Mouse (Mus musculus): ENCODE data around the gene Prkag2. TPM values are rescaled to one million over a fixed set of nuclear protein-coding genes. Genes with fewer than 3 reads are reported as not detected.

Gene Prkag2
- polyA plus RNA-seq, 1 experiment from 2014 or later = 93.3 TPM

DNA sequence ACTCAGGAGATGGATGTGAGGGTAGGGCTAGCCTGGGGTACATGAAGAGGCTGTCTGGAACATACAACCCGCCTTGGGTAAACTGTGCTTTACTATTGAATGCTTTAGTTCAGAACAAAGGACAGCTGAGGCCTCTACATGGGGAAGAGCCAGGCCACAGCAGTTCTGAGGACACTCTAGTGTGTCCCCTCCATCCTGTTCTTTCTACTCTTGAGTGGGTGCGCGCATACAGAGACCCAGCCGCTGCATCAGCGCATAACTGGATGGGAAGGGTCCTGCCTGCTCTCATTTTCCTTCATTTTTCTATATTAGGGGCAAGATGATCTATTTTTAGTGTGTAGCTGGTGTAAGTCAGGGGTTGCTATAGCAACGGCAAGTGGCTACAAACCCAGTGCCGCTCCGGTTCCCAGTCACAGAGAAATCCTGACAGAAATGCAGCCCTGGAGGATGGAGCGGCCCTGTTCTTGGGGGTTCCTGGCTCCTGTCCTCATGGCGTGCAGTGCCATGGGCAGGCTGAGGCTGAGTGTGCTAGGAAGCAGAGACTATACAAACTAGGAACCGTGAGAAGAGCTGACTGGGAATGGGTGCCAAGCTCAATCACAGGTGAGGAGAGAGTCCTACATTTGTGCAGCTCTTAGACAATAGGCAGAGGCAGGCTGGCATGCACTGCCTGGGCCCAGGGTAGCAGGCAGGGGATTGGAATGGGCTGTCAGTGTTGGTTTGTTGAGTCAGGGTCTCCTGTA lies 114.8 kb downstream of the Prkag2 start:
- Histone ChIP-seq H3K4me2 (replicated peaks) (peak overlapping the region; percentile 41), H3K4me1 (peaks cover 24% of the 10 kb centered on the region), H3K27me3 (no peaks in the 10 kb centered on the region), H3K36me3 (no peaks in the 10 kb centered on the region), H3K9ac (replicated peaks) (peak overlapping the region; percentile 47), H3K4me3 (peak overlapping the region; percentile 31), H3K9me3 (no peaks in the 10 kb centered on the region), H3K27ac (replicated peaks) (peak overlapping the region; percentile 91)
- ATAC-seq (replicated peaks) = peak; percentile 85
- 47% methylated on average over 11 of the region's 11 CpGs for WGBS

DNA sequence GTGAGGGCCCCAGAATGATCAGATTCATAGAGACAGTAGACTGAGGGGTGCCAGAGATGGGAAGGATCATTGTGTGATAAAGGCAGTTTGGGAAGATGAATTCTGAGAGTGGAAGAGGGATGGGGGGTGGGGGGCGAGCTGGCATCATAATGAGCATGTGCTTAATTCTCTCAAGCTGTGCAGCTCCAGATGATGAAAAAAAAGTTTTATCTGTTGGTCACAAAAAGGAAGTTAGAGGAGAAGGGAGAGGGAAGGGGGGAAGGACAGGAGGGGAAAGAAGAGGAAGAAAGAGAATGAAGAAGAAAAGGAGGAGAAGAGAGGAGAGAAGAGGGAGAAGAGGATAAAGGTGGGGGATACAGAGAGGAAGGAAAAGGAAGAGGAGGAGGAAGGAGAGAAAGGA lies 116.3 kb downstream of the Prkag2 start:
- H3K27me3 ChIP-seq = no peaks in the 10 kb centered on the region
- H3K36me3 ChIP-seq = no peaks in the 10 kb centered on the region
- peaks cover 24% of the 10 kb centered on the region for H3K4me1 ChIP-seq
- H3K4me2 ChIP-seq (replicated peaks) = no peak overlapping the region
- H3K9ac ChIP-seq (replicated peaks) = no peak overlapping the region
- H3K4me3 ChIP-seq = no peak overlapping the region
- 52% methylated on average over 1 of the region's 1 CpGs for WGBS
- ATAC-seq (replicated peaks) = no peak
- peak overlapping the region; percentile 91; the same call in 1 of the 2 replicates for H3K27ac ChIP-seq (replicated peaks)
- H3K9me3 ChIP-seq = no peaks in the 10 kb centered on the region

DNA sequence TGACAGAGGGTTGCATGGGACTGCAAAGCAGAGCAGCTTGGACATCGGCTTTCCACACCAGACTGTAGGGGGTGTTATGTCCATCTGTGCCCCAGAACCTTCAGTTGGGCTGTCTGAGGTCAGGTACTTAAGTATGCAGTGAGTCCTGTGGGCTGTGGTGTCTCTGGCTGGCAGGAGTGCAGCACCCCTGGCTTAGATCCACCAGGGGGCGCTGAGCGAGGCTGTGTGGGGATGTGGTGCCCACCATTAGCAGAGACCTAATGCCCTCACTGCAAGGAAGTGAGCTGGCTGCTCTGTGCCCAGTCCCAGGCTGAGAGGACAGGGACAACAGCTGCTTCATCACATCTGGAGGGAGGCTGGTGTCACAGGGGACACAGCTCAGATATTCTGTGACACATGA lies 116.9 kb downstream of the Prkag2 start:
- Histone ChIP-seq H3K27ac (replicated peaks) (0 out of 2 replicates have a peak overlapping the region, but pooled peaks have one; percentile 2), H3K4me3 (no peak overlapping the region), H3K9ac (replicated peaks) (no peak overlapping the region), H3K9me3 (no peaks in the 10 kb centered on the region), H3K27me3 (no peaks in the 10 kb centered on the region), H3K36me3 (no peaks in the 10 kb centered on the region), H3K4me2 (replicated peaks) (no peak overlapping the region), H3K4me1 (peaks cover 24% of the 10 kb centered on the region)
- 0 out of 2 replicates have a peak, but pooled peaks have one; percentile 8 for ATAC-seq (replicated peaks)
- WGBS = 17% methylated on average over 3 of the region's 3 CpGs

DNA sequence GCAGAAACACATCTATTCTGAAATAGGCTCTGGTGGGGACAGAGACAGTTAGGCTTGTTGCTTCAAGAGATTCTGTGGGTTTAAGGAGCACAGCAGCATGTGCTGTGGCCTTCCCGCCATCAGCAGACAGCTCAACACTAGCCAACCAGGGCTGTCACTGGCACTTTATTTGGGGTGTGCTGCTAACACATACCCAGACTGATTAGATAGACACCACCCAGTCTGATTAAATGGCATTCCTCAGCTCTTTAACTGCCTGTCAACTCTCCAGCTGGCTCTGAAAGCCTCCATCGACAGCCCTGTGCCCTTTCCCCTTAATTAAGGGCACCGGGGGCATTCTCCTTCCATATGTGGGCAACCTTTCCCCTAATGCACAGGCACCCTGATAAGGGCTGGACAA lies 118.2 kb downstream of the Prkag2 start:
- WGBS = 70% methylated on average over 3 of the region's 3 CpGs

DNA sequence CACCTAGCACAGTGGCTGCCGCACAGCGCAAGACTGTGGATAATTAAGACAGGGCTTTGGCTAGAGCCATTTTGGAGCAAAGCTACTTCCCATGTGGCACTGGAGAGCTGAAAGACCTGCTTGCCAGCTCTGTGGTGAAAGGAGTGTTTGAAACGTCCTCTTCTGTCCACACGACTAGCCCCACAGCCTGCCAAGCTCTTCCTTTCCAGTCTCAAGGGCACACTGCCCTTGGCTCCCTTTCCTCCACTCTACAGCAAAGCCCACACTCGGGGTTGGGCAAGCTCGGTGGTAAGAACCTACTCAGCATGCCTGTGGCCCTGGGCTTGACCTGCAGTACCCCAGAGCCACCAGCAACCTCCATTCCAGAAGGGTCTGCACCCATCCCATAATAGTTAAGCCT lies 118.7 kb downstream of the Prkag2 start:
- peaks cover 21% of the 10 kb centered on the region for H3K4me1 ChIP-seq
- H3K27ac ChIP-seq (replicated peaks) = no peak overlapping the region
- no peak for ATAC-seq (replicated peaks)
- no peak overlapping the region for H3K9ac ChIP-seq (replicated peaks)
- no peaks in the 10 kb centered on the region for H3K27me3 ChIP-seq
- no peak overlapping the region for H3K4me2 ChIP-seq (replicated peaks)
- no peaks in the 10 kb centered on the region for H3K9me3 ChIP-seq
- 72% methylated on average over 6 of the region's 6 CpGs for WGBS
- no peak overlapping the region for H3K4me3 ChIP-seq
- H3K36me3 ChIP-seq = no peaks in the 10 kb centered on the region

More for the DNA sequence above, 118.2 kb downstream of the Prkag2 start:
- Histone ChIP-seq H3K4me1 (peaks cover 24% of the 10 kb centered on the region), H3K4me3 (no peak overlapping the region), H3K36me3 (no peaks in the 10 kb centered on the region), H3K9ac (replicated peaks) (no peak overlapping the region), H3K4me2 (replicated peaks) (no peak overlapping the region), H3K27me3 (no peaks in the 10 kb centered on the region), H3K27ac (replicated peaks) (no peak overlapping the region), H3K9me3 (no peaks in the 10 kb centered on the region)
- no peak for ATAC-seq (replicated peaks)

DNA sequence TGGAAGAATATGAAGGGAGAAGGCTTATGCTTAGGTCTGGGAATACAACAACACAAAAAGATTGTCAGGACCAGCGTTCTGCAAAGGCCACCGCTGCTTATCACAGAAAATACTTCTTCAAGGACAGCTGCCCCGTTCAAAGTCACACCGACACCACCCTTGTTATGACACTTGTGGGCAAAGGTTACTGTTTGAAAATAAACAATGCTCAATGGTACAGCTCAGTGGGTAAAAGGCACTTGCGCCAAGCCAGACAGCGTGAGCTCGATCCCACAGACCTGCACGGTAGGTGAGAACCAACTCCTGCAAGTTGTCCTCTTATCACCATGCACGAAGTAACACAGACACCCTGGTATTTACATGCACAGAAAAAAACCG lies 120.5 kb downstream of the Prkag2 start:
- 82% methylated on average over 10 of the region's 10 CpGs for WGBS
- no peak for ATAC-seq (replicated peaks)
- no peak overlapping the region for H3K27ac ChIP-seq (replicated peaks)

DNA sequence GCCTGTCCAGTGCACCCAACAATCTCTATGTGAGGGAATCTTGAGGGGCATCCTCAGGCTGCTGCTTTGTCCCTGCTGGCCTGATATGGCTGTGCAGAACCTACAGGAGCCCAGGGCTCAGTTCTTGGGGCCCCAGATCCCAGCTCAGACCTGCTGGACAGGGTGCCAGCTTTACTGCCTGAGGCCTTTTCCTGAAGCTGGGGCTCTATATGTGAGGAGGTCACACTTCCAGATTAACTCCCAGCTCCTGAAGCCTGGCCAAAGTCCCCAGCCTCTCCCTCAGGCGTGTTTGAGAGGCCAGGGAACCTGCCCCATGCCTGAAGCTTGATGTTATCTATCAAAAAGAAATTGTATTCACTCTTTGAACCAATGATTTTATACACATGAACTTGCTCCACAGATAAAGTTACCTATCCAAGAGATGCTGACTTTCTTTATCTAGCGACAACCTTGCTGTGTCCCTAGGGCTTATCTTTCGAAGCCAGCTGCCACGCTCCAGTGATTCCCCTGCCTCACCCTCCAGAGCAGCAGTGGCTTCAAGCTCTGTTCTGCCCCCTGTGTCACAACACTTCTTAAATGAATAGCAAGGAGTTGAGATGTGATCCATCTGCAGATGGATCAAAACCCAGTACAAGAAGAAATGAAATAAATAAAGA lies 121.0 kb downstream of the Prkag2 start:
- ATAC-seq (replicated peaks) = no peak
- peaks cover 3% of the 10 kb centered on the region for H3K4me1 ChIP-seq
- WGBS = 32% methylated on average over 4 of the region's 4 CpGs

More for the DNA sequence above, 120.5 kb downstream of the Prkag2 start:
- Histone ChIP-seq H3K9ac (replicated peaks) (no peak overlapping the region), H3K27me3 (no peaks in the 10 kb centered on the region), H3K4me1 (peaks cover 8% of the 10 kb centered on the region), H3K36me3 (no peaks in the 10 kb centered on the region), H3K9me3 (no peaks in the 10 kb centered on the region), H3K4me2 (replicated peaks) (no peak overlapping the region), H3K4me3 (no peak overlapping the region)

DNA sequence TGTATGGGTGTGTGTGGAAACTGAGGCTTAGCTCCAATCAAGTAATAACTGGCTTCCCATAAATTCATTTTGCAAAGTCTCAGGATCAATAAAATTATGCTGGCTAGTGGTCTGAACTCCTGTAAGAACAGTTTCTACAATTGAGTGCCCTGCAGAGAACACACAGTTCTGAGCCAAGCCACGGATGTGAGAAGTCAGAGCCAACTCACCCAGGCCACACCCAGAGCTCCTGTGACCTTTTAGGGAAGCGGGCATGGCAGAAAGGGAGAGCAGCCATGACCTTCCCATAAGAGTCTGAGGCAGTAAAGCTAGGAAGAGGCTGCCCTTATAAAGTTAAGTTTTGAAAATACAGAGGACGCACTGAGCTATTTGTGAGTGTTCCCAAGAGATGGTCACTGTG lies 123.5 kb downstream of the Prkag2 start:
- no peak overlapping the region for H3K4me3 ChIP-seq
- no peak overlapping the region for H3K9ac ChIP-seq (replicated peaks)
- H3K4me1 ChIP-seq = no peaks in the 10 kb centered on the region
- H3K9me3 ChIP-seq = no peaks in the 10 kb centered on the region
- H3K36me3 ChIP-seq = no peaks in the 10 kb centered on the region
- no peak overlapping the region for H3K4me2 ChIP-seq (replicated peaks)
- 74% methylated on average over 3 of the region's 3 CpGs for WGBS
- no peaks in the 10 kb centered on the region for H3K27me3 ChIP-seq
- no peak for ATAC-seq (replicated peaks)
- no peak overlapping the region for H3K27ac ChIP-seq (replicated peaks)

More for the DNA sequence above, 121.0 kb downstream of the Prkag2 start:
- H3K9ac ChIP-seq (replicated peaks) = no peak overlapping the region
- H3K36me3 ChIP-seq = no peaks in the 10 kb centered on the region
- H3K27ac ChIP-seq (replicated peaks) = no peak overlapping the region
- no peak overlapping the region for H3K4me2 ChIP-seq (replicated peaks)
- no peaks in the 10 kb centered on the region for H3K9me3 ChIP-seq
- no peaks in the 10 kb centered on the region for H3K27me3 ChIP-seq
- no peak overlapping the region for H3K4me3 ChIP-seq

DNA sequence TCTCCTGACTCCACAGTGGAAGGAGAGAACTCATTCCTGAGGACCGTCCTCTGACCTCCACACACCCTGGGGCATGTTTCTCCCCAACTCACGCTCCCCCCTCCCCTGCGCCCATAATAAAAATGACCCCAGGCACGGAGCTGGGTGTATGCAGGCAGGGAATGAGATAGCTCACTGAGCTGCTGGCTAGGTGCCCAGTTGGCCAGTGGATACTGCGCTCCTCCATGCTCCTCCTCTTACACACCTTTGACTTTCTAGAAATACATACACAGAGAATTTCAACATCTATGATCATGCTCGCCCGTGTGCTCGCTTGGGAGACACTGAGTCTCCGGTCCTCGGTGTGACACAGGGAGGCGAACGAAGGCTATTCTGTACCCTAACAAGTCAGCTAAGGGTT lies 124.2 kb downstream of the Prkag2 start:
- H3K36me3 ChIP-seq = no peaks in the 10 kb centered on the region
- no peak overlapping the region for H3K9ac ChIP-seq (replicated peaks)
- H3K4me3 ChIP-seq = no peak overlapping the region
- no peaks in the 10 kb centered on the region for H3K4me1 ChIP-seq
- no peaks in the 10 kb centered on the region for H3K9me3 ChIP-seq
- 61% methylated on average over 12 of the region's 12 CpGs for WGBS
- H3K4me2 ChIP-seq (replicated peaks) = no peak overlapping the region
- H3K27ac ChIP-seq (replicated peaks) = no peak overlapping the region
- no peaks in the 10 kb centered on the region for H3K27me3 ChIP-seq
- ATAC-seq (replicated peaks) = no peak

DNA sequence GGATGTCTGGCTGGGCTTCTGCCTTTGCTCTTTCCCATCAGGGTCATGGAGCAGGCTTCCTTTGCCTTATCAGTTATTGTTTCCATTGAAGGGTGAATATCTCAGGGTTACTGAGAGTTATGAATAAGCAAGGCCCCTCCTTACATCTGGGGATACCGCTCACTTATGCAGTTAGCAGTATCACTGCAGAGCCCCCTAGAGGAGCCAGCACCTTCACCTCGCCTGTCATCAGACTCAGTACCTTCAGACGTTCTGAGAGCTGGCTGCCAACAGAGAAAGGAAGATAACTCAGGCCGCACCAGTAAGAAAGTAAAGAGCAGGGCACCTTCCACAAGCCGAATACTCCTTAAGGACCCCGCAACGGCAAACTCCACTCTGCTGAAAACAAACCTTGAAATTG lies 125.3 kb downstream of the Prkag2 start:
- H3K9me3 ChIP-seq = no peaks in the 10 kb centered on the region
- H3K36me3 ChIP-seq = no peaks in the 10 kb centered on the region
- 78% methylated on average over 7 of the region's 7 CpGs for WGBS
- H3K9ac ChIP-seq (replicated peaks) = no peak overlapping the region
- H3K4me1 ChIP-seq = no peaks in the 10 kb centered on the region
- ATAC-seq (replicated peaks) = no peak
- no peak overlapping the region for H3K4me3 ChIP-seq
- no peaks in the 10 kb centered on the region for H3K27me3 ChIP-seq
- H3K4me2 ChIP-seq (replicated peaks) = no peak overlapping the region
- H3K27ac ChIP-seq (replicated peaks) = no peak overlapping the region

DNA sequence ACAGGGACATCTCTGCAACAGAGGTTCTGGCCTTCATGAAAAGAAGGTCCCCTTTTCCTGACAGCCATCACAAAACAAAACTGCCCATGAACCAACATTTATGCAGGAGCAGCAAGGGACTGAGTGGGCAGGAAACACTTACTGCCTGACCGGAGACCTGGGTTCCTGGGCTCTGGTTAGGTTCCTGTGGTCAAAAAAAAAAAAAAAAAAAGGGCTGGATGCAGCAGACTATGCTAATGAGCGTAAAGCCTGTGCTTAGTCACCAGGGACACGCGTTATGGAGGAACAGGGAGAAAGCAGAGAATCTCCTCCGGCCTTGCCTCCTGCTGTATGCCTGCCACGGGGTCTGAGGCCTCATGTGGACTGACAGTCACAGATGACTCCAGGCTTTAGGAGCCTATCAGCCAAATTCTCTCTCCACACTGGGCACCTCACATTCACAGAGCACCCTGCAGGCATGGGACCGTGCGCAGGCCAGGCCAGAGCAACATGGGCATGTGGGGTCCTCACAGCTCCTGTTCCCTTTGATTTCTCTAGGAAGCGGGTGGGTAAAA lies 126.7 kb downstream of the Prkag2 start:
- 75% methylated on average over 9 of the region's 9 CpGs for WGBS
- no peak overlapping the region for H3K4me3 ChIP-seq
- H3K36me3 ChIP-seq = no peaks in the 10 kb centered on the region
- no peak overlapping the region for H3K27ac ChIP-seq (replicated peaks)
- no peak for ATAC-seq (replicated peaks)
- no peaks in the 10 kb centered on the region for H3K9me3 ChIP-seq
- no peak overlapping the region for H3K4me2 ChIP-seq (replicated peaks)
- no peaks in the 10 kb centered on the region for H3K27me3 ChIP-seq
- H3K9ac ChIP-seq (replicated peaks) = no peak overlapping the region
- 0 out of 2 replicates have a peak, but pooled peaks cover 1% of the 10 kb centered on the region for H3K4me1 ChIP-seq

DNA sequence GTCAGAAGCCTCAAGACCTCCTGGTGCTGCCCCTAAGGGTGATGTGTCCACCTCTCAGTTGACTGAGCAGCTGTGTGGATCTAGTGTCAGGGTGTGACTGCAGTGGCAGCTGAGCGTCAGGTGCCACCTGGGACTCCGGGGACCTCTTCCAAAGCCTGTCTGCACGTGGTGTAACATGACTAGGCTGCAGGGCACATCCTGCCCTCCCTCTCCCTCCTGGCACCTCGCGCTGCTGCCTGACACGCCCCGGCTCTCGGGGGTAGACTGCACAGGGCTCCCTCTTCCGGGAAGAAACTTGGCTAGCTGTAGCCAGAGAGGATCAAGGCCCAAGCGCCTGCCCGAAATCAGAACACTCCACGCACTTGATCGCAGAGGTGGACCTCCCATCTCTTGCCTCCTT lies 127.2 kb downstream of the Prkag2 start:
- Histone ChIP-seq H3K36me3 (no peaks in the 10 kb centered on the region), H3K27ac (replicated peaks) (no peak overlapping the region), H3K4me1 (0 out of 2 replicates have a peak, but pooled peaks cover 2% of the 10 kb centered on the region), H3K27me3 (no peaks in the 10 kb centered on the region), H3K9ac (replicated peaks) (no peak overlapping the region), H3K4me2 (replicated peaks) (no peak overlapping the region), H3K4me3 (no peak overlapping the region), H3K9me3 (no peaks in the 10 kb centered on the region)
- ATAC-seq (replicated peaks) = no peak
- 75% methylated on average over 13 of the region's 13 CpGs for WGBS
